Mouse (Mus musculus): ENCODE data around the gene Slc24a3.

Gene Slc24a3
- long read RNA-seq, experiment 1, result 0 reads
- long read RNA-seq, experiment 2, result 0 reads

DNA sequence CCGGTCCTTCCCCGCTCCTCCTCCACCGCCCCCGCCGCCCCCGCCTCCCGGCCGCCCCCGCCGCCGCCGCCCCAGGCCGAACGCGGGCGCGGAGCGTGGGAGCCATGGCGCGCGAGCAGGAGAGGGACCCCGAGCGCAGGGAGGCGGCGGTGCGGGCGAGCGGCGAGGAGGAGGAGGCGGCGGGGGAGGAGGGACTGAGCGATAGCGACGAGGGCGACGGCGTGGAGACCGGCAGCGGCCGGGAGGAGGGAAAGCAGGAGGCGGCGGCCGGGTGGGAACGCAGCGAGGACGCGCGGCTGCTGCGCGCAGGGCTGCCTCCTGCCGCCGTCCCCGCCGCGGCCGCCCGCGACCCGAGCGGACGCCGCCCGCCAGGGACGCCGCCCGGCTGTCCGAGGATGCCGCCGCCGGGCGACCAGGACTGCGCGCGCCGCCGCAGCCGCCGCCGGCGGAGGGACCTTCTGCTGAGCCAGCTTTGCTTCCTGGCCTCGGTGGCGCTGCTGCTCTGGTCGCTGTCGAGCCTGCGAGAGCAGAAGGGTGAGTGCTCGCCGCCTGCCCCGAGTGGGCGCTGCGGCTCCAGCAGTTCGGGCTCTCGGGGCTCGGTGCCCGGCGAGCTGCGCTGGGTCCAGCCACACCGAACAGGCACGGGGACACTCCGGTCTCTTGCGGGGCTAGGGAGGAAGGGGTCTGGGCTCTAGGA lies at the start of gene Slc24a3:
Gene Slc24a3 (plus strand): TSS at position 91 of the 697 bp plus-strand sequence.
- intact Hi-C loops (cut with DNase I), result loop anchor here (2.0 to 10.0 kb wide), 2 partner anchors 123 to 533 kb away; no protein-coding TSS in a partner anchor

DNA sequence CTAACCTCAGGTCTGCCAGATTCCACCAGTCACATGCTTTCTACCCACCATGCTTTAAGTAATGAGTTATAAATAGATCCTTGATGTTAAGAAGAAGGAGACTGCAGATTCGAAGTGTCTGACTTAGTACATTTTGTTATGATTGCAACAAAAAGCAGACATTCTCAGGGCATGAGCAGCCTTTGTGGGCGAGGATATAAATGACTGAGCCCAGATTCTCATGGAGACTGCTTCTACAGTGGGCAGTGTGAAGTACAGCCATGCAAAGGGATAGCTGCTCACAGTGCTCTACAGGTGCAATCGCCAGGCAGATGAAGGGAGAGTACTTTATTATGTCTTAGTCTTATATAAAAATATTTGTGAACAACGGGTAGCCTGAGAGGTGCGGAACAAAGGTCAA lies 49.8 kb upstream of the Slc24a3 start:
- intact Hi-C loops (cut with DNase I), result loop anchor here (10.0 kb wide), 1 partner anchor 483 kb away; no protein-coding TSS in a partner anchor

GRCm38 (mm10) chr2:145127747-145128146 lies 39.8 kb upstream of the Slc24a3 start:
- intact Hi-C loops (cut with DNase I), result no loop called here

- intact Hi-C loops (cut with DNase I), result no loop called here
Measured at GRCm38 (mm10) chr2:145136625-145137291, 30.8 kb upstream of the Slc24a3 start.

DNA sequence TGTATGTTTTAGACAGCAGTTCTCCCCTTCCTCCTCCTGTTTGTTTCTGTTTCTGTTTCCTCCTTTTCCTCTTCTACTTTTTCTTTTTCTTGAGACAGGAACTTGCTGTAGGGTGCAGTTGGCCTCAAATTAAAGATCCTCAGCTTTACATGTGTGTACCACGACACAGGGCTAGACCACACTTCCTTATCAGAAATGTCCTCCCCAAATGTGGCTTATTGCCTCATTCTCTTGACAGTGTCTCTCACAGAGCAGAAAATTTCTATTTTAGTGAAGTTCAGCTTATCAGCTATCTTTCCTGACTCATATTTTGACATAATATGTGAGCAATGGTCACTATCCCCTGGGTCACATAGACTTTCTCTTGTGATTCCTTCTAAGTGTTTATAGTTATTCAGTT lies 17.1 kb upstream of the Slc24a3 start:
- intact Hi-C loops (cut with DNase I), result no loop called here

DNA sequence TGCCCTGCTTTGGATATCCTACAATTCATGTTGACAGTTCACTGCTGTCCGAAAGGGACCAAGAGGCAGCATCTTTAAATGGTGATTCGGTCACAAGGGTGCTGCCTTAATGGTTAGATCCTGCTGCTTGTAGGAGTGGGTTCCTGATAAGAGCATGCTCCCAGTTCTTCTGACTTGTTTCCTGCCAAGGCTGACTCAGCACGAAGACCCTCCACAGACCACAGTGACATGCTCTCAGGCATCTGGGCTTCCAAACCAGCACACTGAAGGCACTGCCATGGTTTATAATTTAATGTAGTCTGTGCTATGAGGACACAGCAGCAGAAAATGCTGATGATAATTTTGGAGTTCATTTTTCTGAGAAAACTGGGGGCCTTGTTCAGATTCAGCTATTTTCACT lies 16.7 kb upstream of the Slc24a3 start:
- intact Hi-C loops (cut with DNase I), result no loop called here

DNA sequence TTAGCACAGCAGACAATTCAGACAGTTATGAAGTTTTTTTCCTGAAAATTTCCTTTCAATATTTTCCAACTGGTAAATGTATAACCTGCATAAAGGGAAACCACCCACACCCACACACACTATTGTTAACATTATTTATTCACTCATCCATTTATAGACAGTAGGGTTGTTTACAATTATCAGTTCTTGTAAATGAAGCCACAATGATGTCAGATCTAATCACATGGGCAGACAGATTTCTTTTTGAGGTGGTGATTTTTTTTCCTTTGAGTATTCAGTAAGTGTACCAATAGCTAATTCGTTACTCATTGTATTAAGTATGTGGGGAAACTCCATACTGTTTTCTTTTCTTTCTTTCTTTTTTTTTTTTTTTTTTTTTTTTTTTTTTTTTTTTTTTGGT lies 15.3 kb upstream of the Slc24a3 start:
- intact Hi-C loops (cut with DNase I), result no loop called here

- intact Hi-C loops (cut with DNase I), result no loop called here
Measured at GRCm38 (mm10) chr2:145158972-145159371, 8.6 kb upstream of the Slc24a3 start.

DNA sequence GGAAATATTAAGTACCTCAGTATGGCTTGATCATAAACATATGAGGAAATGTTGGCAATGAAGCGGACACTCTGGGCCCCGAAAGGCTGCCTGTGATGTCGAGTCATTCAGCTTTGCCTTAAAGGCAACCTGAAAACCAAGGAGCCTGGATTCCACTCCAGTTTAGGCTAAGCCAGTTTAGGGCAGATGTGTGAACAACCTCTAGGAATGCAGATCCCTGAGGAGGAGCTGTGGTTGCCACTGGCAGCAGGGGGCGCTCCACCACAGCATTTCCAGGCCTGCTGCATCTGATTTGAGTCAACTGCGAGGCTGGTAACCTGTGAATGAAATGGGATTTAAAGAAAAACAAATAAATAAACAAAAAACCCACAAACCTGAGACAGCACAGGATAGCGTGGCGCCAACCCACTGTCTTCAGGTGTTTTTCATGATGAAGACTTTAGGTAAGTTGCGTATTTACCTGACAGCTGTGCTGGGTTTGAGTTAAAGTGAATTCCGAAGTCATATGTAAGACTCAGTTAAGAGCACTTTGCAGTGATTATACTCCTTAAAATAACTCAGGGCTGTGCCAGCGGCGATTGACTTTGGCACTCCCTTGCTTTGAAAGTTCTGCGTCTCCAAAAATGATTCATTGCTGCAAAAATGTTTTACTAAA lies 6.4 kb upstream of the Slc24a3 start:
- intact Hi-C loops (cut with DNase I), result loop anchor here (2.0 to 10.0 kb wide), 3 partner anchors 356 to 526 kb away; no protein-coding TSS in a partner anchor

DNA sequence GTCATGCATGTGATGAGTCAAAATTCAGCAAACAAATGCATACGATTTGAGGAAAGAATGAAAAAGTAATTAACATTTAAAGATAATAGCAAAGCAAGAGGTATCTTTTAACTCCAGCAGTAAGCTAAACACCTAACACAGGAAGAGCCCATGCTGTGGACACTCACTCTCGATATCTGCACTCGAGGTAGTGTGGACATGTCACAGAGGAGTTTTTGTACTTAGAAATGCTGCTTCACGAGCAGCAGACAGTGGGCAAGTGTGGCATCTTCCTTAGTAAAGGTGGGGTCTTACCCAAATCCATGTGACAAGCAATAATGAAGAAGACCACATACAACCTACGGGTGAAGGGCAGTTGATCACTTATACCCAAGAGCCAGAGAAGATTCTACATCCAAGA lies 3.5 kb upstream of the Slc24a3 start:
- intact Hi-C loops (cut with DNase I), result loop anchor here (5.0 to 10.0 kb wide), 2 partner anchors 423 to 529 kb away; no protein-coding TSS in a partner anchor

GRCm38 (mm10) chr2:145164562-145164961 lies 3.0 kb upstream of the Slc24a3 start:
- intact Hi-C loops (cut with DNase I), result loop anchor here (5.0 to 10.0 kb wide), 2 partner anchors 423 to 530 kb away; no protein-coding TSS in a partner anchor

- intact Hi-C loops (cut with DNase I), result loop anchor here (10.0 kb wide), 1 partner anchor 530 kb away; no protein-coding TSS in a partner anchor
Measured at GRCm38 (mm10) chr2:145165076-145165475, 2.5 kb upstream of the Slc24a3 start.

DNA sequence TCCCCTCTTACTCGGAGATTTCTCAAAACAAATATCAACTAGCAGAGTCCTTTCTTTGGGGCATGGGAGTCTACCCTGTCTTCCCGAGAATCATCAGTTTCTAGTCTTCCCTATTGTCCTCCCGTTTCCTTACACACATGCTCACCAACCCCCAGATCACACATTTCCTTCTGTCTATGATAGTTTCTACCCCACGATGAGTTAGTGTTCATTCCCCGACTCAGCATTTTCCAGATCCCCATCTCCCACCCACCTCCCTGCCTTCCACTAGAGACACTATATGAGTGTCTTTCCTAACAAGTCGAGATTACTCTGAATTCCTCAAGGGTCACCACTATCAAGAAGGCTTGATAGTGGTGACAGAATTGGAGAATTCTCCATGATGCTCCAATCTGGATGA lies 1.7 kb upstream of the Slc24a3 start:
- intact Hi-C loops (cut with DNase I), result loop anchor here (2.0 to 10.0 kb wide), 2 partner anchors 125 to 531 kb away; no protein-coding TSS in a partner anchor

DNA sequence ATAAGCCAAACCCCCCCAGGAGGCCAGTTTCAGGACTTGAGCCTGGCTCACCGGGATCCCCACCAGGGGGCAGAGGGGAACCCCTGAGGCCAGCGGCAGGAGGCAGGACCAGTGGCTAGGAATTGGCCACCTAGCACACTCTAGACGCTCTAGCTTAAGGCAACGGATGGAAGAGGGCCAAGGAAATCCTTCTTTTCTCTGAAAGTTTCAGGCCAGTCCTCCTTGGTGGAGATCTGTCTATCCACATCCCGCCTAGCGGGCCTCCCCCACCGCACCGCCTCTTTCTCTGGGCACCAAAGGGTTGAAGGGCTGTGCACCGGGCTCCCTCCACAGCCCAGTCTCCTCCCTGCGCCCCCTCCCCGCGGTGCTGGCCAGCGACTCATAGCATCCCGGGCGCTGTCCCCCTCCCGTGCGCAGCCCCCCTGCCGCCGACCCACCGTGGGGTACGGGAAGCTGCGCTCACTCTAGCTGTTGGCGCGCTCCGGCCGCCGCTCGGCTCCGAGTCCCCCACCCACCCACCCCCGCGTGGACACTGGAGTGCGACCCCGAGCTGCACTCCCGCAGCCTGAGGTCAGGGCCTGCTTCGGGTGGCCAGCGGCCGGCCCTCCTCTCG lies 397 bp upstream of the Slc24a3 start:
- intact Hi-C loops (cut with DNase I), result loop anchor here (2.0 to 10.0 kb wide), 2 partner anchors 124 to 532 kb away; no protein-coding TSS in a partner anchor

DNA sequence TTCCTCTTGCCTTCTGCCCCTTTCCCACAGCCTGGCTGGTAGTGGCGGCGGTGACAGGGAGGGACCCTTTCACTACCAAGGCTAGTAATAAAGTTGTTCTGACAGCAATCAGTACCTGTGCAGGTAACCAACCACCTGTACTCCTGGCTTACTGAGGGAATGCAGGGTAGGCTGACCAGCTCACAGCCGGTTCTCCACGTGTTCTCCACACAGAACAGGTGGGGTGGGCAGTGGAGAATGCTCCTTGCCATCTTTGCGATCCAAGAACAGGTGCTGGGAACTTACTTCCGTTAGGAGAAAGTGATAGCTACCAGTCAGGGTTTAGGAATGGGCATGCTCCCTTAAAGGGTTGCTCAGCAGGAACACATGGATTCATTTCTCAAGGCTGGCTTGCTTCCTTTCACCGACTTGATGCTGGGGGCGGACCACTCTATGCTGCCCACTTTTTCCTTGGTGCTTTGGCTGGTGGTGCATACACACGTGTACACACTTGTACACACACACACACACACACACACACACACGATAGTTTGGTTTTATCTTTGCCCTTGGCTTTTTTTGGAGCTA lies 934 bp downstream of the Slc24a3 start:
- intact Hi-C loops (cut with DNase I), result loop anchor here (10.0 kb wide), 1 partner anchor 534 kb away; no protein-coding TSS in a partner anchor

DNA sequence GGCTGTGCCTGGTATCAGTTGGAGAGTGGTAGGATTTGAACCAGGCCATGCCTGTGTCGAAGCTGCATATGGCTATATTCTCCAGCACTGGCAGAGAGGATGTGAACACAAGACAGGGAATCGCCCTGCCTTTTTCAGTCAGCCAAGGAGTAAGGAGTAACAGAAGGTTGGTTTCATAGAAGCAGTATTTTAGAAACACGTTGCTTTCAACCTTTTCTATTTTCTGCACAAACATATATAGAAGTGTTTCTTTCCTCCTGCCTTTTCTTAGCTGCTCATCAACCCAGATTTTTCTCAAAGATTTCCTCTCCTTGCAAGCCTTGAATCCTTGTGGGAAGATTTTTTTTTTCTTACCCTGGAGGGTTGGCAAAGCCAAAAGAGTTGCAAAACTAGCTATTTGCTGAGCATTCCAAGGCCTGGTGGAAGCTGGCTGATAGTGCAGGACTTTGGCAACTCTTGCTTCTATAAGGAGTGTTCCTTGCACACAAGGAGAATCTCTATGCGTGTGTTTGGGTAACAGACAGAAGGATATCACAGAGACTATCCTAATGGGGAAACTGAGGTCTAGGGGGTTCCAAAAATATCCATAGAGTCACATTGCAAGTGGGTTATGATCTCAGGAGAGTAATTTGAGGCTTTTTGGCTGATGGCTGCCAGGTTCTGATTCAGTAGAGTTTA lies 5.6 kb downstream of the Slc24a3 start:
- intact Hi-C loops (cut with DNase I), result no loop called here

DNA sequence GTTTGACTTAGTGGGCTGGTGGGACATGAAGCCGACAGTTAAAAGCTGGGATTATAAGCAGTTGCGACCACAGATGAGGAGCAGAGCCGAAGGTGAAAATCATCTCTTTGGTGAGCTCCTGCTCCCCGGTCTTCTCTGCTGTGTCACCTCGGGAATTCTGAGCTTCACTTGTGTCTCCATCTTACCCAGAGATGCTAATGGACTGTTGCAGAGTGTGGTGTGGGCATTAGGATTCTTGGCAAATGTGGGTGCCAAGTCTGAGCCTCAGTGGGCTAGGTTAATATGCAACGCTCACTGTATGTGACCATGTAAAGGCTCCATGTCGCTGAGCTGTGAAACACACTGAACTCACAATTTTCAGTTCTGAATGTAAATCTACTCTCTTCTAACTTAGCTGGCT lies 7.5 kb downstream of the Slc24a3 start:
- intact Hi-C loops (cut with DNase I), result no loop called here

DNA sequence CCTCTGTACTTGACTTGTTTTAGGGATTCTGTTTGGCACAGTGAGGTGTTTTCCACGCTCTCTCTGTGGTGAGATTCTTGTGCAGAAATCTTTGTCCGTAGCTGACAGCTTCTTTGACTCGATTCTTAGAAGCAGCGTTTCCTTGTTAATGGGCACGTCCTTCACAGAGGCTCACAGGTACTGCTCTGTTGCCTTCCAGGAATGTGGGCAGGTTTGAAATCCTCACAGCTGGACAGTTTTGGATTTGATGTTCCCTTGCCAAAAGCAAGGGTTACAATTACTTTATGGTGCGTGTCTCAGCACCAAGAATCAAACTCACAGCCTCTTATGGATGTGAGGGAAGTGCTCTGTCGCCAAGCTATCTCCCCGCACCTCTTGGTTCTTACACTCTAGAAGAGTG lies 14.9 kb downstream of the Slc24a3 start:
- intact Hi-C loops (cut with DNase I), result no loop called here

- intact Hi-C loops (cut with DNase I), result no loop called here
Measured at GRCm38 (mm10) chr2:145188828-145189227, 21.3 kb downstream of the Slc24a3 start.

DNA sequence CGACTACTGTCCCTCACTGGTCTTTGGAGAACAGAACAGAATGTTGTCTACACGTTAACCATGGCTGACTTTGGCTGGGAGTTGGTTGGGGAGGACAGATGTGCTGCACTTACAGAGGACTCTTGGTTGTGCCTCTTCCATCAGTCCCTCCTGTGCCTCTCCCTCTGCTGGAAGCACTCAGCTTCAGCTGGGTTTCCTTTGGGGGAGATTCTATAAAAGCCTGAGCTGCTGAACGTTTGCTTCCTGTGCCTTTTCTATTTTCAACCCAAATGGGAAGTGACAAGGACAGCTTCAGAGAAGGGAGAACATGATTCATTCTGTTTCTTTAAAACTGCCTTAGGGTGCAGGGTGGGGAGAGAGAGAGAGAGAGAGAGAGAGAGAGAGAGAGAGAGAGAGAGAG lies 28.5 kb downstream of the Slc24a3 start:
- intact Hi-C loops (cut with DNase I), result no loop called here
